Mouse (Mus musculus) telencephalon, adult 2 months (tissue): ENCODE results near the gene Top2a.

Source experiments
- DNase-seq: peaks from one replicate; pipeline ENCODE4 v3.0.0-alpha.2; 2011; ENCODE audit warnings: low read depth, low spot score

Gene Top2a

GRCm38 (mm10) chr11:99023500-99024467, at the start of gene Top2a:
Gene Top2a, minus strand, starts transcription at chr11:99024189.
- peak; percentile 97 for DNase-seq

- DNase-seq, result no peak
Observed at GRCm38 (mm10) chr11:99073781-99074180, 49.8 kb upstream of the Top2a start.

DNA sequence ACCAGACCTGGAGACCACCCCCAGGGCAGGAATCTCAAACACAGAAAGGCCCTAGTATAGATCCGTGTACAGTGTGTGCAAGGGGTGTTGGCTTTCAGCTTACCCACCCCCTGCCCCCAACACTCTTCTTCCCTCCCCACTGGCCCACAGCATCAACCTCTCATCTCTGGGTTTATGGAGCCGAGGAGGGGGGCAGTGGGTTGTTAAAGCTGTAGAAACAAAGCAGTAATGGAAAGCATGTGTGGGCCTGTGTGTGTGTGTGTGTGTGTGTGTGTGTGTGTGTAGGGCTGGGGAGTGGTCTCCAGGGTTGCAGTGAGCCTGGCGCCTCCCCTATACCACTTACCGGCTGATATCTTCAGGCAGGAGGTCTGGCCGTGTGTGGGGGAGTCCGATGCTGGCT, 47.9 kb upstream of the Top2a start:
- no peak for DNase-seq

- no peak for DNase-seq
Observed at GRCm38 (mm10) chr11:99068455-99068854, 44.5 kb upstream of the Top2a start.

DNA sequence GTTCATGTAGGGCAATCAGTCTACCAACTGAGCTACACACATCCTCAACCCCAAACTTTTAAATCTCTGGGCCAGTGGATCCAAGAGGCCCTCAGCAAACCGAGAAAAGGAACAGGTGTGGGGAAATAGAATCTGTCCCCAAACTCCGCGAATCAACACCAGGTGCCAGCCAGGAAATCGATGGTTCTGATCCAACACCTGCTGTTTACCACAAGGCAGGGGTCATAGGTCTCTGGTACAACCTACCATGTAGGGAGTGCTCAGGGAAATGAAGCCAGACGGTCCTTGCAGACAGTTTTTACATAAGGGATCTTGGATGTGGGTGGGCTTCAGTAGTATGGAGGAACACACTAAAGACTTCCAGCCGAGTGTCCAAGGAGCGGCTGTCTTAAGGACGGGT, 43.6 kb upstream of the Top2a start:
- no peak for DNase-seq

DNA sequence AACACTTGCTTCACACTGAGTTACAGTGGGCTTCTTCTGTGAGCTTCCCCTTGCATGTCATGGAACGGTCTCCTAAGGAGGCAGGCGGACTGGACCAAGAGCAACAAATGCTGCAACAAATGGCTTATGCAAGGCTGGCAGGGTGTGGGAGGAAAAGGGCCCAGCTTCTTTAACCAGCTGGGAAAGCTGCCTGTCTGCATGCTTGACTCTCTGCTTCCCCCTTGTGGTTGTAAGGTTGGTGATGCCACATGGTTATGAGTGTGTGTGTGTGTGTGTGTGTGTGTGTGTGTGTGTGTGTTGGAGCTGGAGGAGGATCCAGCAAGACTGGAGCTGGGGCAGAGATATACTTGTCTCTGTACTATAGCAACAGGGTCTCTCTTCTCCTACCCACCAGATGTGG, 42.0 kb upstream of the Top2a start:
- peak; percentile 89 for DNase-seq

- DNase-seq, result no peak
Observed at GRCm38 (mm10) chr11:99065353-99065752, 41.4 kb upstream of the Top2a start.

DNA sequence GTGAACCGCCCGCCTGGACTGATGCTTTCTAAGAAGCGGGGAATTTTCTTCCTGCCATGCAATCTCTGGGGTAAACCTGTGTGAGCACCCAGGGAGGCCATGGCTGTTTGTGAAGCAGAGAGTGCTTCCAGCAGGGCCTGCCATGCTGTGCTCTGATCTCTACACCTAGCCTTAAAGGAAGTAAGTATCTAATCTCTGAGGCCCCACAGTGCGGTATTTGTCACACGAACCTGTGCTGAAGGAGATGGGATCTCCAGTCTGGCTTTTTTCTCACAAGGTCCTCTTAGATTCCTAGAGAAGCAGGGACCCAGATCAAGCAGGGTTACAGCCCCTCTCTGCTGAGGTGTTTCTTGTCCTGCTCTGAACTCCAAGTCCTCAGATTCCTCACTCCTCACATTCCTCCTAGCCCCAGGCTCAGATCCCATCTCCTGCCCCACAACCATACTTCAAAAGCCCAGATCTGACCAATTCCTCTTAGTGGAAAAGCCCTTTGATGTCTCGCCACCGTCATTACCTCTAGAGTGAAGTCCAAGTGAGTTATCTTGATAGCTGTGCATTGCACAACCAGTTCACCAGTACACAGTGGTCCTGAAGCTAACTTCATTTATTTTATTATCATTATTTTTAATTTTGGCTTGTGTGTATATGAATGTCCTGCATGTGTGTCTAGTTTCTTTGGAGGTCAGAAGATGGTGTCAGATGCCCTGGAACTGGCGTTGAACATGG, 39.6 kb upstream of the Top2a start:
- DNase-seq, result no peak

DNA sequence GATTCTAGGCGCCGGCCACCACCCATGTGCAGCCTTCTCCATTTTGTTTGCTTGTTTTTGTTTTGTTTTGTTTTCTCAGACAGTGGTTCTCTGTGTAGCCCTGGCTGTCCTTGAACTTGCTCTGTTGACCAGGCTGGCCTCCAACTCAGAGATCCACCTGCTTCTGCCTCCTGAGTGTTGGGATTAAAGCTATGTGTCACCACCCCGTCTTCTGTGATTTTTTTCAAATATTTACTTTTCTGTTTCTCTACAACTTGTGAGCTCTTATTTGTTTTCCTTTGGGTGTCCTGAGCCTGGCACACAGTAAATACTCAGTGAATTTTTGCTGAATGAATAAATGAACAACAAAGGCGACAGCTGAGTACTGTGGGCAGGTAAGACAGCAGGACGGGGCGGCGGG, 38.7 kb upstream of the Top2a start:
- no peak for DNase-seq

GRCm38 (mm10) chr11:99060435-99060834, 36.4 kb upstream of the Top2a start:
- DNase-seq, result no peak

DNA sequence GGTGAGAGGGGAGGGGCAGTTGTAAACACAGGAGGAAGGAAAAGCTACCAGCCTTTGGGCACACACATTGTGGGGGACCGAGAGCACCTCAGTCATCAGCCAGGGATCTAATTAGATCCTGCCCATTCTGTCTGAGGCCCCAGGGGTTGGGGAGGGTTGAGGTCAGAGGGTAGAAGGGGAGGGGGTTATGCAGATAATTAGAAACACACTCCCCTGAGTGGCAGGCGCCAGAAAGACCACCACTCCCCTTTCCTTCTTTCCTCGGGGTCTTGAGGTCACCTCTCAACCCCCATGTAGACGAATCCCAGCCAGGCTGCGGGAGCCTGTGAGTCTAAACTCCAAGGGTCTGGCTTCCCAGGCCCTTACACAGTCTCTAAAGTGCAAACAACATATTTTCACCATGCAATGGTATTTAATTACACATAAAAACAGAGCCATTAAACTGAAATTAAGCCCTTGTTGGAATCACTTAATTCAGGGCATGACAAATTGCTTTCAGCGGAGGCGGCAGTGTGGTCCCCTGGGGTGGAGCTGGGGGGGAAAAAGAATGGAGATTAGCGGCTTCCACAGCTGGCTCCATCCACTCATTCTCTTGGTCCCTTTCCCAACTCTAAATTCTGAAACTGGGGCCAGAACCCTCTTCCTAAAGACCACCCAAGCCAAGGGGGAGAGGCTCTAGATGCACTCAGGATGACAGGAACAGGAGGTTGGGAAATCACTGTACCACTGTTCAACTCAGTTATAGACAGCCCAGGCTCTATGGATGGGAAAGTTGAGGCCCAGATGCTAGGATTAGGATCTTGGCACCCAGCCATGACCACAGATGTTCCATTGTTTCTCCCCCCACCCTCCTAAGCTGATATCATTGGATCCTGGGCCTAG, 31.8 kb upstream of the Top2a start:
- no peak for DNase-seq

GRCm38 (mm10) chr11:99055143-99055542, 31.2 kb upstream of the Top2a start:
- no peak for DNase-seq

GRCm38 (mm10) chr11:99047643-99048042, 23.7 kb upstream of the Top2a start:
- DNase-seq, result peak; percentile 26

GRCm38 (mm10) chr11:99047120-99047519, 23.1 kb upstream of the Top2a start:
- DNase-seq, result no peak

DNA sequence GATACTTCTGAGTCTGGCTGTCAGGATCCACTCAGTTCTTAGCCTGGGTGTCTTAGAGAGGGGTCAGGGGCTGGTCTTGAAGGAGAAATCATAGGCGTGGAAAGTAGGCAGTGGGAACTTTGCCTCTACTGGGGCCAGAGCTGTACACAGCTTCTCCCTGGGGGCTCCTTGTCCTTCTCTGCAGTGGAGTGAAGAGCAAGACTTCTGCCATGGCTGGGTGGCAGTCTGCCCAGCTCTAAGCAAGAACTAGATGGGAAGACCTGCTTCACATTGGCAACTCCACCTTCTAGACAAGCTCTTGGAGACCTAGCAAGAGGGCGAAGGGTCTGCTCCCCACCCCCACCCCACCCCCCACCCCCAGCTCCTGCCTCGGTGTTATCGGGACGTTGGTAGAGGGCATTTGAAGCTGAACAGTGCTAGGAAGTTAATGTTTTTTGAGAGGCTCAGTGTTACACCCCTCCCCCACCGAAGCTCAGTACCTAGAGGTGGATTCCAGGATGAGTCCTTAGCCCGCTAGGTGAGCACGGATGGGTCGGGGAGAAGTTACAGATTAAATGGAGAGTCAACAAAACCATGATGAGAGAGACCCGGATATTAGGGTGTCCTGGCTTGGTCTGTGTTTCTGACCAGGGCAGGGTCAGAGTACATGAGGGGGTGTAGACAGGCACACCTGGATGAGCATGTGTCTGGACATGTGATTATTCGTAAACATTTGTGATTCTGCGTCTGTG, 21.3 kb upstream of the Top2a start:
- DNase-seq, result no peak

- DNase-seq, result no peak
Observed at GRCm38 (mm10) chr11:99044306-99044705, 20.3 kb upstream of the Top2a start.

- no peak for DNase-seq
Observed at GRCm38 (mm10) chr11:99043632-99044031, 19.6 kb upstream of the Top2a start.

DNA sequence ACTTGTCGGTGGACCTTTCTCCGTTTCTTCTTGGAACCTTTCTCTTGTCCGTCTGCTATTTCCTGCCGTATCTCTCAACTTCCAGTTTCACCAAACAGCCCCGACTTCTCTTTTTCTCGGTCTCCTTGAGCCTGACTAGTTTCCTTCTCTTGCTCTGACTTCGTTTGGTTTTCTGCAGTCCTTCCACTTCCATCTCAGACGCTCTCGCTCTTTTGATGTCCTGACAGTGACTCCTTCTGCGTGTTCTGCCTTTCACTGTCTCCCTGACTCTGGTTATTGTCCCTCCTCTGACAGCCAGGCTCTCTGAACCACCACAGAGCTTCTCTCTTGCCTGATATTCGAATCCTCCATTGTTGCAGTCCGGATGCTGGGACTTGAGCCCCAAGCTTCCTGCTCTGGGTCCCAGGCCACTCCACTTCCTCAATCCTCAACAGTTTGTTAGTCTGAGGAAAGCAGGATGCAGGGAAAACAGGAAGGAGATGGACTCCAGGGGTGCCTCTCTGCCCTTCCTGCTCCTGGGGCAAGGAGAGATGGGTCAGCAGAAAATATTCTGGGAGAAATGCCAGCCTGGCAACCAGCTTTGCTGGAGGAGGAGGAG, 18.9 kb upstream of the Top2a start:
- peak; percentile 17 for DNase-seq

DNA sequence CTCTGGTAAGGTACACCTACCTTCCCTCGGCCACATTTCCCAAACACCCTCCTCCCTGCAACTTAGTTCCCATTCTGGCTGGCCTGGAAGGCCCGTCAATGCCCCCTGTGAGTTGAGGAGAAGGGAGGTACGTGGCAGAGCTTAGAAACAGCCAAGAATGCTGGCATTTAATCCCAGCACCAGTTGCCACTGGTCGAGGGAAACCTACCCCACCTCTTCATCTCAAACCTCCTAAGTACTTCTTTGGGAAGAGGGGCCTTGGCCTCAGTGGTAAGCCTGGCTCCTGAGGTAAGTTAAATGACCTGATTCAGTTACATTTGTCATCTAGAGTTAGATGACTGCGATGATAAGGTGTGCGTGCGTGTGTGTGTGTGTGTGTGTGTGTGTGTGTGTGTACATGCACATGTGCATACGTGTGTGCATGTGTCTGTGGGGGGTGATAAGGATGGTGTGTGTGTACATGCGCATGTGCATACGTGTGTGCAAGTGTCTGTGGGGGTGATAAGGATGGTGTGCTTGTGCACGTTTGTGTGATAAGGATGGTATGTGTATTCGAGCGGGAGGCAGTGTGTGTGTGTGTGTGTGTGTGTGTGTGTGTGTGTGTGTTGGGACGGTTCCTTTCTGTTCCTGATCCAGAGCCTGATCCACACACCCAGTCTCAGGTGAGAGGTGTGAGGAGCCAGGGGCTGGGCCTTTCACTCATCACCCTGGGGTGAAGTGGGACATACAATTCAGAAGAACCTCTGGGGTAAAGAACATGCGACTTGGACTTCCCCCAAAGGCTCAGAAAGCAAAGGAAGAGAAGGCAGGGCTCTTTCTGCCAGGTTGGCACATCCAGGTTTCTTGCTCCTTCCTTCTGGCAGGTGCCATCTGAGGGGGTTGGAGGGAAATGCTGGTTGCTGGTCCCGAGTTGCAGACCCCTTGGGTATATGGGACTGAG, 18.1 kb upstream of the Top2a start:
- DNase-seq, result no peak
